23 mouse cellular contexts compared by ENCODE assay signal in the genomic region with DNA sequence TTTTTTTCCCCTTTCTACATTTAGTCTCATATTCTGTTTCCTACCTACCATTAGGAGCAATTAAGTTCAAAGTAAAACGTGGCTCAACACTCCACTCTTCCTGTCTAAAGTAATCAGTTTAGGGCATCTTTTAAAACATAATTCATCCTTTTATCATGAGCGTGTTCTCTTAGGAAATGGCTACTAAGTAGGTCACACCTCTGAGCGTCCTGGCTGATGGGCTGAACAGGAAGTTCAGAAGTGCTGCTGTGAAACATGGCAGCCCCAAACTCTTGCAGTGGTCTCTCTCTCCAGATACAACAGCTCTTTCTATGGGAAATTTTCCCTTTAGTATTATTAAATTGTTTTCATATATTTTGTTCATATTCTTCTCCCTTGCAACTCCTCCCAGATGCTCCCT.
"Had no signal": no experiment of that assay in that cellular context is flagged by ENCODE, and none has a peak within 500 bp of the region (broad histone marks: within the 10 kb centered on the region; RNA-seq: fewer than 3 reads in every experiment).

No protein-coding gene starts in this region.

- H3K36me3 ChIP-seq: heart, embryonic 10.5 days; heart, embryonic 12.5 days; hindbrain, embryonic 10.5 days; hindbrain, embryonic 12.5 days; limb, embryonic 10.5 days; limb, embryonic 12.5 days; liver, embryonic 12.5 days had no signal

- H3K27ac ChIP-seq: heart, embryonic 10.5 days; hindbrain, embryonic 10.5 days; hindbrain, embryonic 12.5 days; hindbrain, embryonic 14.5 days; left cerebral cortex, adult 2 months; limb, embryonic 10.5 days; limb, embryonic 12.5 days; liver, embryonic 12.5 days; liver, embryonic 14.5 days had no signal

- H3K4me1 ChIP-seq: hindbrain, embryonic 10.5 days; hindbrain, embryonic 12.5 days; limb, embryonic 10.5 days; limb, embryonic 12.5 days had no signal

- H3K9ac ChIP-seq: heart, embryonic 12.5 days; hindbrain, embryonic 12.5 days; hindbrain, embryonic 14.5 days; limb, embryonic 12.5 days; liver, embryonic 12.5 days; liver, embryonic 14.5 days had no signal

- H3K27me3 ChIP-seq: heart, embryonic 12.5 days; hindbrain, embryonic 12.5 days; limb, embryonic 12.5 days; liver, embryonic 12.5 days had no signal

- H3K9me3 ChIP-seq: heart, embryonic 10.5 days; heart, embryonic 12.5 days; hindbrain, embryonic 10.5 days; hindbrain, embryonic 12.5 days; limb, embryonic 10.5 days; limb, embryonic 12.5 days; liver, embryonic 12.5 days had no signal

- H3K4me3 ChIP-seq: heart, embryonic 10.5 days; heart, embryonic 12.5 days; hindbrain, embryonic 10.5 days; hindbrain, embryonic 12.5 days; layer of hippocampus, adult 2 months; left cerebral cortex, adult 2 months; limb, embryonic 10.5 days; limb, embryonic 12.5 days; liver, embryonic 12.5 days had no signal

- H3K4me2 ChIP-seq: heart, embryonic 12.5 days; hindbrain, embryonic 12.5 days; hindbrain, embryonic 14.5 days; limb, embryonic 12.5 days; liver, embryonic 12.5 days had no signal

- ATAC-seq: hindbrain, embryonic 16.5 days; intestine, embryonic 16.5 days; liver, embryonic 12.5 days had no signal

- DNase-seq: gastrocnemius, postnatal 14 days; gastrocnemius, postnatal 36 days; heart, postnatal 10 days; heart, postnatal 4 days; kidney, adult 18-20 months; kidney, adult 8-10 months; kidney, postnatal 10 days; kidney, postnatal 25 days; kidney, postnatal 4 days; liver had no signal
